Mouse (Mus musculus): ENCODE data around the gene Iars2. TPM values are rescaled to one million over a fixed set of nuclear protein-coding genes. Genes with fewer than 3 reads are reported as not detected.

The Iars2 gene
- 18.4 and 21.4 TPM in 2 replicates for polyA plus RNA-seq (2014; fragmentation: Nextera tagmentation; extraction: Ambion mirVana)

- DNase-seq (ENCODE audit: low spot score) (peak; percentile 91), ATAC-seq (ENCODE audit: low FRiP score) (peak; percentile 91)
- under 1% methylated on average over 76 of the region's 76 CpGs for whole genome bisulfite sequencing
- Histone ChIP-seq H3K4me1 (replicated peaks; ENCODE audit: control insufficient read depth, insufficient read depth, low read length) (peaks cover 20% of the 10 kb centered on the region), H3K4me3 (replicated peaks; ENCODE audit: low read length) (peak within 1 kb of the TSS; percentile 66), H3K4me2 (replicated peaks) (peak within 1 kb of the TSS; percentile 64), H3K27me3 (ENCODE audit: control insufficient read depth, insufficient read depth, low read length) (no peaks in the 10 kb centered on the region), H3K9me3 (ENCODE audit: control insufficient read depth, low read length) (no peaks in the 10 kb centered on the region), H3K36me3 (replicated peaks; ENCODE audit: control insufficient read depth, insufficient read depth) (peaks cover 23% of the 10 kb centered on the region), H3K9ac (peak within 1 kb of the TSS; percentile 78), H3K27ac (peak within 1 kb of the TSS; percentile 85)
Observed at GRCm38 (mm10) chr1:185328721-185329610, at the start of gene Iars2. Gene Iars2, minus strand, starts transcription at chr1:185329396.

GRCm38 (mm10) chr1:185377429-185377828 lies 48.2 kb upstream of the Iars2 start:
- H3K27me3 ChIP-seq (ENCODE audit: control insufficient read depth, insufficient read depth, low read length): no peaks in the 10 kb centered on the region
- H3K9me3 ChIP-seq (ENCODE audit: control insufficient read depth, low read length): no peaks in the 10 kb centered on the region
- WGBS: 92% methylated on average over 2 of the region's 2 CpGs
- DNase-seq (ENCODE audit: low spot score) (no peak), ATAC-seq (ENCODE audit: low FRiP score) (no peak)
- H3K4me2 ChIP-seq (replicated peaks): no peak overlapping the region
- H3K9ac ChIP-seq: no peak overlapping the region
- H3K27ac ChIP-seq: no peak overlapping the region
- H3K4me1 ChIP-seq (replicated peaks; ENCODE audit: control insufficient read depth, insufficient read depth, low read length): no peaks in the 10 kb centered on the region
- H3K36me3 ChIP-seq (replicated peaks; ENCODE audit: control insufficient read depth, insufficient read depth): peaks cover 95% of the 10 kb centered on the region
- H3K4me3 ChIP-seq (replicated peaks; ENCODE audit: low read length): no peak overlapping the region

- no peak overlapping the region for H3K4me2 ChIP-seq (replicated peaks)
- H3K4me1 ChIP-seq (replicated peaks; ENCODE audit: control insufficient read depth, insufficient read depth, low read length): no peaks in the 10 kb centered on the region
- no peaks in the 10 kb centered on the region for H3K27me3 ChIP-seq (ENCODE audit: control insufficient read depth, insufficient read depth, low read length)
- H3K9ac ChIP-seq: no peak overlapping the region
- ATAC-seq (ENCODE audit: low FRiP score) (no peak), DNase-seq (ENCODE audit: low spot score) (no peak)
- H3K9me3 ChIP-seq (ENCODE audit: control insufficient read depth, low read length): no peaks in the 10 kb centered on the region
- no peak overlapping the region for H3K4me3 ChIP-seq (replicated peaks; ENCODE audit: low read length)
- H3K36me3 ChIP-seq (replicated peaks; ENCODE audit: control insufficient read depth, insufficient read depth): peaks cover 96% of the 10 kb centered on the region
- no peak overlapping the region for H3K27ac ChIP-seq
Observed at GRCm38 (mm10) chr1:185376390-185376789, 47.2 kb upstream of the Iars2 start.

GRCm38 (mm10) chr1:185369979-185370378 lies 40.8 kb upstream of the Iars2 start:
- DNase-seq (ENCODE audit: low spot score) (no peak), ATAC-seq (ENCODE audit: low FRiP score) (no peak)
- 96% methylated on average over 6 of the region's 6 CpGs for WGBS
- H3K9me3 ChIP-seq (ENCODE audit: control insufficient read depth, low read length): no peaks in the 10 kb centered on the region
- H3K4me2 ChIP-seq (replicated peaks): no peak overlapping the region
- no peak overlapping the region for H3K27ac ChIP-seq
- H3K4me1 ChIP-seq (replicated peaks; ENCODE audit: control insufficient read depth, insufficient read depth, low read length): peaks cover 5% of the 10 kb centered on the region; the same call in 1 of the 2 replicates
- no peak overlapping the region for H3K4me3 ChIP-seq (replicated peaks; ENCODE audit: low read length)
- H3K27me3 ChIP-seq (ENCODE audit: control insufficient read depth, insufficient read depth, low read length): no peaks in the 10 kb centered on the region
- H3K9ac ChIP-seq: no peak overlapping the region
- H3K36me3 ChIP-seq (replicated peaks; ENCODE audit: control insufficient read depth, insufficient read depth): peaks cover 67% of the 10 kb centered on the region

GRCm38 (mm10) chr1:185367383-185367782 lies 38.2 kb upstream of the Iars2 start:
- Histone ChIP-seq H3K4me2 (replicated peaks) (no peak overlapping the region), H3K9me3 (ENCODE audit: control insufficient read depth, low read length) (no peaks in the 10 kb centered on the region), H3K9ac (no peak overlapping the region), H3K4me1 (replicated peaks; ENCODE audit: control insufficient read depth, insufficient read depth, low read length) (peaks cover 15% of the 10 kb centered on the region), H3K36me3 (replicated peaks; ENCODE audit: control insufficient read depth, insufficient read depth) (peaks cover 43% of the 10 kb centered on the region), H3K27ac (no peak overlapping the region), H3K4me3 (replicated peaks; ENCODE audit: low read length) (no peak overlapping the region), H3K27me3 (ENCODE audit: control insufficient read depth, insufficient read depth, low read length) (no peaks in the 10 kb centered on the region)
- no peak for ATAC-seq (ENCODE audit: low FRiP score)
- DNase-seq (ENCODE audit: low spot score): no peak
- WGBS: 89% methylated on average over 6 of the region's 6 CpGs

GRCm38 (mm10) chr1:185364183-185364540 lies 35.0 kb upstream of the Iars2 start:
- 52% methylated on average over 6 of the region's 6 CpGs for WGBS
- Histone ChIP-seq H3K9ac (peak overlapping the region; percentile 92), H3K9me3 (ENCODE audit: control insufficient read depth, low read length) (no peaks in the 10 kb centered on the region), H3K4me1 (replicated peaks; ENCODE audit: control insufficient read depth, insufficient read depth, low read length) (peaks cover 15% of the 10 kb centered on the region), H3K4me2 (replicated peaks) (peak overlapping the region; percentile 76), H3K27me3 (ENCODE audit: control insufficient read depth, insufficient read depth, low read length) (no peaks in the 10 kb centered on the region), H3K27ac (peak overlapping the region; percentile 90; the same call in 1 of the 2 replicates), H3K4me3 (replicated peaks; ENCODE audit: low read length) (peak overlapping the region; percentile 98), H3K36me3 (replicated peaks; ENCODE audit: control insufficient read depth, insufficient read depth) (peaks cover 20% of the 10 kb centered on the region)
- ATAC-seq (ENCODE audit: low FRiP score): no peak
- DNase-seq (ENCODE audit: low spot score): no peak

- Histone ChIP-seq H3K27me3 (ENCODE audit: control insufficient read depth, insufficient read depth, low read length) (no peaks in the 10 kb centered on the region), H3K9me3 (ENCODE audit: control insufficient read depth, low read length) (no peaks in the 10 kb centered on the region), H3K9ac (peak overlapping the region; percentile 92), H3K27ac (peak overlapping the region; percentile 90), H3K4me2 (replicated peaks) (peak overlapping the region; percentile 76), H3K4me1 (replicated peaks; ENCODE audit: control insufficient read depth, insufficient read depth, low read length) (peaks cover 15% of the 10 kb centered on the region), H3K36me3 (replicated peaks; ENCODE audit: control insufficient read depth, insufficient read depth) (peaks cover 22% of the 10 kb centered on the region), H3K4me3 (replicated peaks; ENCODE audit: low read length) (peak overlapping the region; percentile 98)
- DNase-seq (ENCODE audit: low spot score) (peak; percentile 60), ATAC-seq (ENCODE audit: low FRiP score) (peak; percentile 21; the same call in 1 of the 2 replicates)
- 5% methylated on average over 22 of the region's 22 CpGs for WGBS
Observed at GRCm38 (mm10) chr1:185363526-185364182, 34.5 kb upstream of the Iars2 start.

- peak within 1 kb of the TSS; percentile 92 for H3K9ac ChIP-seq
- ATAC-seq (ENCODE audit: low FRiP score): peak; percentile 98
- H3K4me2 ChIP-seq (replicated peaks): peak within 1 kb of the TSS; percentile 76
- H3K4me3 ChIP-seq (replicated peaks; ENCODE audit: low read length): peak within 1 kb of the TSS; percentile 98
- H3K9me3 ChIP-seq (ENCODE audit: control insufficient read depth, low read length): no peaks in the 10 kb centered on the region
- H3K27ac ChIP-seq: peak within 1 kb of the TSS; percentile 90
- peaks cover 15% of the 10 kb centered on the region for H3K4me1 ChIP-seq (replicated peaks; ENCODE audit: control insufficient read depth, insufficient read depth, low read length)
- H3K27me3 ChIP-seq (ENCODE audit: control insufficient read depth, insufficient read depth, low read length): no peaks in the 10 kb centered on the region
- peak; percentile 100 for DNase-seq (ENCODE audit: low spot score)
- under 1% methylated on average over 87 of the region's 92 CpGs for WGBS
- peaks cover 22% of the 10 kb centered on the region for H3K36me3 ChIP-seq (replicated peaks; ENCODE audit: control insufficient read depth, insufficient read depth)
Observed at GRCm38 (mm10) chr1:185362677-185363520, 33.7 kb upstream of the Iars2 start, which contains the start of gene Eprs. Gene Eprs, plus strand, starts transcription at chr1:185363044.

Measured in hindbrain, embryonic 14.5 days (tissue).